Mouse (Mus musculus): ENCODE measurements at regions not wholly inside any gene's neighbourhood (a gene's known extent, or its start where the extent isn't known, plus 50 kb on each side); places are given as distances from the start of the nearest gene placed in this dataset.

DNA sequence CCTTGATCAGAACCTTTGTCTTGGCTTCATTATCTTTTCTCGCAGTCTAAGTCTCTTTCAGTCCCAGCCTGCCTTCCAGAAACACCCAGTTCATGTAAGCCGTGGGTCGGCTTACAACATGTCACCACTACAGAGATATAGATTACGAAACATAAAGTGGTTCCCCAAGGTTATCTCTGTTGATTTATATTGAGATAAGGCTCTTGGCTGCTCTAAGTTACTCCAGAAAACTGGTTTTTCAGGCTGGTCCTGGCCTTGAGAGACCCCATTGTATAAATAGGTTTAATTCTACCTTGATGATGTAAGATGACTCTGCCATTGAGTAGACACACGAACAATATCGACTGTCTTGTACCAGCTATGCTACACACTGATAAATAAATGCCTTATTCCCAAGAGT is 323.8 kb downstream of the Plod2 start:
- H3K4me1 ChIP-seq (ENCODE audit: insufficient read depth, low read length): no peaks in the 10 kb centered on the region

DNA sequence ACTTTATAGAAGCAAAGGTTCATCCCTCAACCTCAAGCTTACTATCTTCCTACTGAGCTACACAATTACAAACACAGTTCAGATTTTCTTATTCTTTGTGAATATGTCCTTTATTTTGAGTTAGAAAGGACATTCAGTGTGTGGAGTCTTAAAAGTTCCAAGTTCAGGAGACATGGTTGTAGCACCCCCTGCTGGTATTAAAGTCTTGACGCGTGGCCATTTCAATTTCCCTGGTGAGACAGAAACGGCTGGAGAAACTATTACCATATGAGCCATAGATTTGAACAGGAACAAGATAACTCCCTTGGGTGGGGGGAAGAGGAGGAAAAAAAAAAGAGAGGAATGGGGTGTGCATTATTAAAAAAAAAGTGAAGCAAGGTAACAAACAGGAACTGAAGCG is 336.6 kb downstream of the Plod2 start:
- H3K36me3 ChIP-seq (ENCODE audit: insufficient read depth, low read length): no peaks in the 10 kb centered on the region
- no peak for ATAC-seq (ENCODE audit: low FRiP score)
- no peak overlapping the region for H3K27ac ChIP-seq (ENCODE audit: low read depth, low read length)
- WGBS: 43% methylated on average over 4 of the region's 4 CpGs
- DNase-seq (ENCODE audit: low spot score): peak; percentile 63
- no peaks in the 10 kb centered on the region for H3K27me3 ChIP-seq (ENCODE audit: insufficient read depth, low read length)
- H3K4me3 ChIP-seq (ENCODE audit: low read depth, low read length): no peak overlapping the region
- H3K9ac ChIP-seq (replicated peaks; ENCODE audit: low read length, poor library complexity, severe bottlenecking): no peak overlapping the region
- H3K4me2 ChIP-seq (ENCODE audit: low read depth, low read length, poor library complexity, severe bottlenecking): no peak overlapping the region
- TF ChIP-seq CTCF (IDR thresholded peaks at IDR 0.05): peak; percentile 76
- no peaks in the 10 kb centered on the region for H3K9me3 ChIP-seq (ENCODE audit: low read length)
- no peaks in the 10 kb centered on the region for H3K4me1 ChIP-seq (ENCODE audit: insufficient read depth, low read length)

More for the DNA sequence above, 323.8 kb downstream of the Plod2 start:
- Histone ChIP-seq H3K27ac (ENCODE audit: low read depth, low read length) (no peak overlapping the region), H3K4me2 (ENCODE audit: low read depth, low read length, poor library complexity, severe bottlenecking) (no peak overlapping the region), H3K4me3 (ENCODE audit: low read depth, low read length) (no peak overlapping the region), H3K9ac (replicated peaks; ENCODE audit: low read length, poor library complexity, severe bottlenecking) (no peak overlapping the region), H3K27me3 (ENCODE audit: insufficient read depth, low read length) (no peaks in the 10 kb centered on the region), H3K9me3 (ENCODE audit: low read length) (no peaks in the 10 kb centered on the region), H3K36me3 (ENCODE audit: insufficient read depth, low read length) (no peaks in the 10 kb centered on the region)
- DNase-seq (ENCODE audit: low spot score) (no peak), ATAC-seq (ENCODE audit: low FRiP score) (no peak)
- TF ChIP-seq CTCF (IDR thresholded peaks at IDR 0.05): no peak
- WGBS: 95% methylated on average over 6 of the region's 6 CpGs

DNA sequence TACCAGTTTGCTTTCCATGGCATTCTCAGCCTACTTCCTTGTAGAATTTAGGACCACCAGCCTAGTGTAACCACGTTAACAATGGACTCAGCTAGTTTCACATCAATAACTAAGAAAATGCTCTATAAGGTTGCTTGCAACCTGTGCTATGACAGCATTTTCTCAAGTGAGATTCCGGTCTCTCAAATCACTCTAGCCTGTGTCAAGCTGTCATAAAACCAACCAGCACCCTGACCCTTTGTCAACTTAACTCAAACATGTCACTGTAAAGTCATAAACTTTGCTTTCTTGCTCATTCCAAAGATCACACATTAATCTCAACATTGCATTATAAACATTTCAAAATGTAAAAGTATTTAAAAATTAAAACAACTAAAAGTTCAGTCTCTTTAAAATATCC is 337.8 kb downstream of the Plod2 start:
- H3K27me3 ChIP-seq (ENCODE audit: insufficient read depth, low read length): no peaks in the 10 kb centered on the region
- H3K4me2 ChIP-seq (ENCODE audit: low read depth, low read length, poor library complexity, severe bottlenecking): no peak overlapping the region
- 94% methylated on average over 2 of the region's 2 CpGs for WGBS
- H3K9ac ChIP-seq (replicated peaks; ENCODE audit: low read length, poor library complexity, severe bottlenecking): no peak overlapping the region
- TF ChIP-seq CTCF (IDR thresholded peaks at IDR 0.05): no peak
- ATAC-seq (ENCODE audit: low FRiP score): no peak
- no peak overlapping the region for H3K27ac ChIP-seq (ENCODE audit: low read depth, low read length)
- H3K4me1 ChIP-seq (ENCODE audit: insufficient read depth, low read length): no peaks in the 10 kb centered on the region
- H3K4me3 ChIP-seq (ENCODE audit: low read depth, low read length): no peak overlapping the region
- no peaks in the 10 kb centered on the region for H3K9me3 ChIP-seq (ENCODE audit: low read length)
- DNase-seq (ENCODE audit: low spot score): no peak
- no peaks in the 10 kb centered on the region for H3K36me3 ChIP-seq (ENCODE audit: insufficient read depth, low read length)

DNA sequence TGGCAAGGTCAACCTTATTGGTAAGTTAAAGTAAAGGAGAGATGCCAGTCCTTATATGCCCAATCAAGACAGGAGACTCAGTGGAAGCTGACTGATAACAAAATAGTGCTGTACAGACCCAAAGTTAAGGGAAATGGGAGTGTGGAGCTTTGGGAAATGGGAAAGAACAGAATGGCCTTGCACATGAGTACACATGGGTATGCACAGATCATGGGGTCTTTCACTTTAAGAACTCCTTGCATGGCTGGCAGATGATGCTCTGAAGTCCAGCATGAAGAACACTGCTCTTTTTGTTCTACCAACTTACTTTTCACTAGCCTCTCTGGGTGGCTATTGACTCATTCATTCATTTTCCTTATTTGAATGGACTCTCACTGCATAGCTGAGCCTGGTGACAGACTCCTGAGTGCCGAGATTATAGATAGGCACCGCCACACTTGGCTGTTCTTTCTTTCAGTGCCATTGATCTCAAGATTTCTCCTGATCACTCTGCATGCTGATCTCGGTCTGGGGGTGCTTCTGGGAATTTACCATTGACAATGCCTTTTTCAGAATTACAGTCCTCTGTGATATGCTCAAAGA is 340.3 kb downstream of the Plod2 start:
- no peaks in the 10 kb centered on the region for H3K4me1 ChIP-seq (ENCODE audit: insufficient read depth, low read length)
- no peaks in the 10 kb centered on the region for H3K9me3 ChIP-seq (ENCODE audit: low read length)
- 18% methylated on average over 3 of the region's 3 CpGs for WGBS
- H3K27me3 ChIP-seq (ENCODE audit: insufficient read depth, low read length): no peaks in the 10 kb centered on the region
- no peak overlapping the region for H3K9ac ChIP-seq (replicated peaks; ENCODE audit: low read length, poor library complexity, severe bottlenecking)
- ATAC-seq (ENCODE audit: low FRiP score) (0 out of 2 replicates have a peak, but pooled peaks have one; percentile 41), DNase-seq (ENCODE audit: low spot score) (peak; percentile 50)
- H3K27ac ChIP-seq (ENCODE audit: low read depth, low read length): no peak overlapping the region
- no peak overlapping the region for H3K4me2 ChIP-seq (ENCODE audit: low read depth, low read length, poor library complexity, severe bottlenecking)
- no peak overlapping the region for H3K4me3 ChIP-seq (ENCODE audit: low read depth, low read length)
- H3K36me3 ChIP-seq (ENCODE audit: insufficient read depth, low read length): no peaks in the 10 kb centered on the region
- TF ChIP-seq CTCF (IDR thresholded peaks at IDR 0.05): no peak

DNA sequence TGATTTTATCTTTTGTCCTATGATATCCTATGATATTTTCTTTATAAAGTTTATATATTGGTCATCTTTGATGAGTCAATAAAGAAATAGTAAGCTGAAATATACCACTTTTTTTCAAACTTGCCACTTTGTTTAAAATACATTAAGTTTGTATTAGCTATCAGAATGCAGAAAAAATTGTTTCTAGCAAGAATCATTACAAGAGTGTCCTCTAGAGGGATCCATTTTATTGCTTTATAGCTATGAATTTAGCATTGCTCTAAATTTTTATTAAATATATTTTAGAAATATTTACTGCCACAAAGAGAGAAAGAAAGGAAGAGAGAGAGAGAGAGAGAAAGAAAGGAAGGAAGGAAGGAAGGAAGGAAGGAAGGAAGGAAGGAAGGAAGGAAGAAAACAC is 348.0 kb downstream of the Plod2 start:
- Histone ChIP-seq H3K27ac (ENCODE audit: low read depth, low read length) (no peak overlapping the region), H3K9me3 (ENCODE audit: low read length) (no peaks in the 10 kb centered on the region), H3K4me3 (ENCODE audit: low read depth, low read length) (no peak overlapping the region), H3K4me2 (ENCODE audit: low read depth, low read length, poor library complexity, severe bottlenecking) (no peak overlapping the region), H3K36me3 (ENCODE audit: insufficient read depth, low read length) (no peaks in the 10 kb centered on the region), H3K9ac (replicated peaks; ENCODE audit: low read length, poor library complexity, severe bottlenecking) (no peak overlapping the region), H3K27me3 (ENCODE audit: insufficient read depth, low read length) (no peaks in the 10 kb centered on the region), H3K4me1 (ENCODE audit: insufficient read depth, low read length) (no peaks in the 10 kb centered on the region)
- ATAC-seq (ENCODE audit: low FRiP score) (no peak), DNase-seq (ENCODE audit: low spot score) (peak; percentile 56)
- peak; percentile 60 for TF ChIP-seq CTCF (IDR thresholded peaks at IDR 0.05)

DNA sequence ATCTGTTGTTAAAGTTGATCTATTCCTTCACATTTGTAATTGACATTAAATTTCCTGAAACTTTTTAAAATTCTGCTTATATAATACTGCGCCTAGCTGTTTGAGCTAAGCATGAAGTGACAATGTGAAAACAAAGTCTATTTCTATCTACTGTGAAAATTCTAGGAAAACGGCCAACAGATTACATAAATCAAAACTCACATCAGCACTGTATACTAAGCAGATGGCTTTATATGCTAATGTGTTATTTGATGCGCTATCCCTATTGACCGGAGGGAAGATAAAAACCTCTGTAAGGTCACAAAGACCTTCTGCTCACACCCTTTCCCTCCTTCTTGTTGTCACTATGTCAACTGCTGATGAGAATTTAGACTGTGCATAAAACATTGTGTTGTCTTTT is 357.7 kb downstream of the Plod2 start:
- Histone ChIP-seq H3K4me2 (ENCODE audit: low read depth, low read length, poor library complexity, severe bottlenecking) (no peak overlapping the region), H3K4me3 (ENCODE audit: low read depth, low read length) (no peak overlapping the region), H3K27ac (ENCODE audit: low read depth, low read length) (no peak overlapping the region), H3K4me1 (ENCODE audit: insufficient read depth, low read length) (no peaks in the 10 kb centered on the region), H3K36me3 (ENCODE audit: insufficient read depth, low read length) (no peaks in the 10 kb centered on the region), H3K9ac (replicated peaks; ENCODE audit: low read length, poor library complexity, severe bottlenecking) (no peak overlapping the region), H3K27me3 (ENCODE audit: insufficient read depth, low read length) (no peaks in the 10 kb centered on the region), H3K9me3 (ENCODE audit: low read length) (no peaks in the 10 kb centered on the region)
- TF ChIP-seq CTCF (IDR thresholded peaks at IDR 0.05): no peak
- DNase-seq (ENCODE audit: low spot score) (peak; percentile 9), ATAC-seq (ENCODE audit: low FRiP score) (no peak)
- WGBS: 65% methylated on average over 4 of the region's 4 CpGs
